Mouse (Mus musculus) thymus, adult 2 months (tissue): ENCODE results near the gene Inka2. TPM values are rescaled to one million over a fixed set of nuclear protein-coding genes. Genes with fewer than 3 reads are reported as not detected.

Experiments used
- DNase-seq: peaks from one replicate; pipeline ENCODE4 v3.0.0; 2021
- H3K27ac ChIP-seq: fragments of 200-500 bp; 2 replicates; pipeline ENCODE4 v1.5.1; 2012; ENCODE audit warnings: low read length, control low read depth; ENCODE audit not compliant: control insufficient read depth, insufficient read depth
- H3K27me3 ChIP-seq: fragments of 200-500 bp; 2 replicates; pipeline ENCODE4 v1.6.1; 2012; ENCODE audit warnings: mild to moderate bottlenecking, low read length, moderate library complexity, mixed read lengths; ENCODE audit not compliant: control insufficient read depth, insufficient read depth
- H3K36me3 ChIP-seq: fragments of 200-500 bp; 2 replicates; pipeline ENCODE4 v1.6.1; 2012; ENCODE audit warnings: mild to moderate bottlenecking, low read length, moderate library complexity; ENCODE audit not compliant: control insufficient read depth, insufficient read depth
- H3K4me1 ChIP-seq: fragments of 200-500 bp; replicated peaks from 2 replicates; pipeline ENCODE4 v1.6.1; 2012; ENCODE audit warnings: low read length; ENCODE audit not compliant: control insufficient read depth, insufficient read depth
- H3K4me3 ChIP-seq: fragments of 200-500 bp; 2 replicates; pipeline ENCODE4 v1.5.1; 2012; ENCODE audit warnings: mild to moderate bottlenecking, low read length, control low read depth, moderate library complexity; ENCODE audit not compliant: control insufficient read depth, insufficient read depth
- CTCF ChIP-seq: fragments of 200-500 bp; IDR thresholded peaks from 2 replicates; pipeline ENCODE4 v1.5.1; 2012; ENCODE audit warnings: mild to moderate bottlenecking, control low read depth, low read length, moderate library complexity, borderline replicate concordance; ENCODE audit not compliant: control insufficient read depth, poor library complexity, insufficient read depth; ENCODE audit errors: extremely low read depth
- POLR2A ChIP-seq: fragments of 200-500 bp; IDR thresholded peaks from 2 replicates; pipeline ENCODE4 v1.6.1; 2012; ENCODE audit warnings: mild to moderate bottlenecking, low read length, control low read depth, moderate library complexity; ENCODE audit not compliant: control insufficient read depth, poor library complexity, insufficient read depth; ENCODE audit errors: extremely low read depth
- WGBS: fragments of 180-500 bp; shearing (Covaris S2); methylation state at CpG from one replicate; pipeline ENCODE4 v1.1.7; 2018; 5-methylcytosine and 5-hydroxymethylcytosine counted together
- polyA plus RNA-seq: library from polyadenylated mRNA; depleted of rRNA; stranded (reverse); fragments of >200 nt; gene quantifications from 2 replicates; pipeline ENCODE4 v1.2.3, GENCODE M21; 2012

Gene Inka2
- polyA plus RNA-seq, 1 experiment: 5.5 TPM

GRCm38 (mm10) chr3:105668161-105668560 lies 36.2 kb upstream of the Inka2 start:
- 80% methylated on average over 9 of the region's 9 CpGs for WGBS
- no peak for DNase-seq
- Histone ChIP-seq H3K4me1 (no peaks in the 10 kb centered on the region), H3K27ac (no peak overlapping the region), H3K36me3 (no peaks in the 10 kb centered on the region), H3K4me3 (no peak overlapping the region), H3K27me3 (no peaks in the 10 kb centered on the region)
- TF ChIP-seq CTCF: no peak
- no peak for TF ChIP-seq POLR2A

- 95% methylated on average over 3 of the region's 3 CpGs for WGBS
- no peak for DNase-seq
- no peaks in the 10 kb centered on the region for H3K27me3 ChIP-seq
- no peak for TF ChIP-seq POLR2A
- no peak for TF ChIP-seq CTCF
- no peaks in the 10 kb centered on the region for H3K36me3 ChIP-seq
- H3K27ac ChIP-seq: no peak overlapping the region
- no peak overlapping the region for H3K4me3 ChIP-seq
- H3K4me1 ChIP-seq: no peaks in the 10 kb centered on the region
Measured at GRCm38 (mm10) chr3:105669776-105670175, 34.6 kb upstream of the Inka2 start.

GRCm38 (mm10) chr3:105670801-105671200 lies 33.6 kb upstream of the Inka2 start:
- H3K4me3 ChIP-seq: no peak overlapping the region
- H3K27me3 ChIP-seq: no peaks in the 10 kb centered on the region
- TF ChIP-seq CTCF (no peak), POLR2A (no peak)
- H3K27ac ChIP-seq: no peak overlapping the region
- no peaks in the 10 kb centered on the region for H3K4me1 ChIP-seq
- no peak for DNase-seq
- no peaks in the 10 kb centered on the region for H3K36me3 ChIP-seq
- 93% methylated on average over 1 of the region's 1 CpGs for WGBS

GRCm38 (mm10) chr3:105674595-105675218 lies 29.7 kb upstream of the Inka2 start:
- no peak overlapping the region for H3K27ac ChIP-seq
- no peaks in the 10 kb centered on the region for H3K4me1 ChIP-seq
- 29% methylated on average over 7 of the region's 7 CpGs for WGBS
- H3K4me3 ChIP-seq: no peak overlapping the region
- DNase-seq: peak; percentile 74
- peaks cover 20% of the 10 kb centered on the region for H3K36me3 ChIP-seq
- TF ChIP-seq POLR2A: no peak
- no peak for TF ChIP-seq CTCF
- H3K27me3 ChIP-seq: no peaks in the 10 kb centered on the region

- TF ChIP-seq POLR2A (no peak), CTCF (no peak)
- H3K36me3 ChIP-seq: peaks cover 32% of the 10 kb centered on the region
- no peak overlapping the region for H3K27ac ChIP-seq
- DNase-seq: no peak
- H3K4me3 ChIP-seq: no peak overlapping the region
- no peaks in the 10 kb centered on the region for H3K27me3 ChIP-seq
- H3K4me1 ChIP-seq: no peaks in the 10 kb centered on the region
- 17% methylated on average over 2 of the region's 2 CpGs for WGBS
Measured at GRCm38 (mm10) chr3:105675932-105676331, 28.5 kb upstream of the Inka2 start.

- Histone ChIP-seq H3K27ac (no peak overlapping the region), H3K4me1 (no peaks in the 10 kb centered on the region), H3K4me3 (no peak overlapping the region), H3K36me3 (peaks cover 53% of the 10 kb centered on the region), H3K27me3 (no peaks in the 10 kb centered on the region)
- 98% methylated on average over 7 of the region's 7 CpGs for WGBS
- no peak for DNase-seq
- TF ChIP-seq POLR2A: no peak
- TF ChIP-seq CTCF: no peak
Measured at GRCm38 (mm10) chr3:105680346-105680745, 24.1 kb upstream of the Inka2 start.

- Histone ChIP-seq H3K27ac (no peak overlapping the region), H3K36me3 (peaks cover 13% of the 10 kb centered on the region), H3K4me1 (no peaks in the 10 kb centered on the region), H3K4me3 (peak overlapping the region; percentile 94), H3K27me3 (no peaks in the 10 kb centered on the region)
- TF ChIP-seq POLR2A (no peak), CTCF (no peak)
- DNase-seq: no peak
- WGBS: 9% methylated on average over 60 of the region's 60 CpGs
Measured at GRCm38 (mm10) chr3:105686394-105687323, 17.7 kb upstream of the Inka2 start.
